ENCODE assay signal across 14 mouse cellular contexts in the genomic region with DNA sequence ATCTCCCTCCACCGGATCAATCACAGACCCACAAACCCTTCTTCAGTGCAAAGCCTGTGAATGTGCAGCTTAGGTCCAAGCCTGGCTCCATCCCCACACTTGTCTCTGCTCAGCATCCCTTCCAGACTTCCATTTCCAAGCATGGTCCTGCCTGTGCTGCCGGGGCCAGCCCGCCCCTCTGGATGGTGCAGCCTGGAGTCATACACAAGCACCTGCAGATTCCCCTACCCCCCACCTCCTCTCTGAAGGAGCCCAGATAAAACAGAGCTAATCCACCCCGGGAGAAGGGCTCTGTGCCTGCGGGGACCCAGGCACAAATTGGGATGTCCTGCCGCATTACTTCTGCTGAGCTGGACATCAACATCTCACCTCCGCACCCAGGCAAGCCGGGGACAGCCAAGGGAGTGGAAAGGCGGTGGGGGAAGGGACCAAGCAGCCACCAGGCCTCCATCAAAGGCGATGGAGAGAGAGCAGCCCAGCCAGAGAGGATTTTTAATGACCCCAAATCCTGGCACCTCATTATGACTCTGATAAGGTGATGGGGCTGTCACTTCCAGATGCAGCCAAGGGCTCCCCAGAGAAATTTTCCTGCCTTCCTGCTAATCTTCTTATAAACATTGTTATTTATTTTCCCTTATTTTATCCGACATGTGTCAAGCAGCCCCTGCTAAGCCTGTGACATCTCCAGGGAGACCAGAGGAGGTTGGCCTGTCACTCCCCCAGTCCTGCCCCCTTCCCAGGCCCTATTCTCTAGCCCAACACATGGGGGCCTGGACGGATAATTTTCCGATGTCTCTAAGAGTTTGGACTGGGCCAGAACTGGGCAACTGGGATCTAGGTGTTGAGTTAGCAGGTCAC.
A peak's percentile ranks its signal among the peaks of the same experiment; 100 is the strongest.
DNase-seq lines count a peak whose midpoint lies in the region; ATAC-seq lines count a peak whose summit lies in the region.
"Had no signal": no experiment of that assay in that cellular context is flagged by ENCODE, and none has a peak within 500 bp of the region (broad histone marks: within the 10 kb centered on the region; RNA-seq: fewer than 3 reads in every experiment).

No protein-coding gene starts in this region.

- peaks cover 64% of the 10 kb centered on the region for H3K4me1 ChIP-seq in heart, embryonic 15.5 days (replicated peaks)
- peaks cover 56% of the 10 kb centered on the region for H3K4me1 ChIP-seq in embryonic facial prominence, embryonic 10.5 days
- H3K4me1 ChIP-seq in hindbrain, embryonic 10.5 days (replicated peaks), result peaks cover 57% of the 10 kb centered on the region
- peaks cover 61% of the 10 kb centered on the region for H3K4me1 ChIP-seq in midbrain, embryonic 12.5 days
- 0 out of 2 replicates have a peak, but pooled peaks cover 4% of the 10 kb centered on the region for H3K4me1 ChIP-seq in intestine, embryonic 15.5 days (replicated peaks)

- 0 out of 2 replicates have a peak overlapping the region, but pooled peaks have one; percentile 29 for H3K27ac ChIP-seq in heart, embryonic 15.5 days
- no peak overlapping the region for H3K27ac ChIP-seq in embryonic facial prominence, embryonic 10.5 days (replicated peaks)
- H3K27ac ChIP-seq in hindbrain, embryonic 10.5 days, result peak overlapping the region; percentile 20; the same call in 1 of the 2 replicates
- peak overlapping the region; percentile 72 for H3K27ac ChIP-seq in midbrain, embryonic 12.5 days (replicated peaks)
- no peak overlapping the region for H3K27ac ChIP-seq in intestine, embryonic 15.5 days
- H3K27ac ChIP-seq: layer of hippocampus, adult 2 months had no signal

- H3K27me3 ChIP-seq in heart, embryonic 15.5 days, result peaks cover 6% of the 10 kb centered on the region; the same call in 1 of the 2 replicates
- H3K27me3 ChIP-seq in embryonic facial prominence, embryonic 10.5 days (replicated peaks; ENCODE audit: low read depth, poor library complexity, severe bottlenecking), result peaks cover 36% of the 10 kb centered on the region
- peaks cover 89% of the 10 kb centered on the region for H3K27me3 ChIP-seq in hindbrain, embryonic 10.5 days (ENCODE audit: insufficient read depth, poor library complexity, severe bottlenecking)
- peaks cover 50% of the 10 kb centered on the region for H3K27me3 ChIP-seq in midbrain, embryonic 12.5 days
- H3K27me3 ChIP-seq in intestine, embryonic 15.5 days (replicated peaks), result peaks cover 4% of the 10 kb centered on the region; the same call in 1 of the 2 replicates

- ATAC-seq in heart, embryonic 15.5 days (replicated peaks; ENCODE audit: insufficient number of reproducible peaks, insufficient read depth, low FRiP score, low read depth), result no peak
- peak; percentile 81 for ATAC-seq in midbrain, embryonic 12.5 days (ENCODE audit: low FRiP score, low read depth)
- ATAC-seq in intestine, embryonic 15.5 days, result no peak

- no peaks in the 10 kb centered on the region for H3K9me3 ChIP-seq in heart, embryonic 15.5 days (replicated peaks)
- no peaks in the 10 kb centered on the region for H3K9me3 ChIP-seq in embryonic facial prominence, embryonic 10.5 days
- H3K9me3 ChIP-seq in hindbrain, embryonic 10.5 days, result no peaks in the 10 kb centered on the region
- no peaks in the 10 kb centered on the region for H3K9me3 ChIP-seq in midbrain, embryonic 12.5 days
- H3K9me3 ChIP-seq in intestine, embryonic 15.5 days, result no peaks in the 10 kb centered on the region

- no peak overlapping the region for H3K9ac ChIP-seq in heart, embryonic 15.5 days
- H3K9ac ChIP-seq in midbrain, embryonic 12.5 days (replicated peaks), result no peak overlapping the region
- no peak overlapping the region for H3K9ac ChIP-seq in intestine, embryonic 15.5 days

- no peak overlapping the region for H3K4me2 ChIP-seq in heart, embryonic 15.5 days
- H3K4me2 ChIP-seq in midbrain, embryonic 12.5 days (replicated peaks), result peak overlapping the region; percentile 4; the same call in 1 of the 2 replicates
- H3K4me2 ChIP-seq in intestine, embryonic 15.5 days (replicated peaks), result no peak overlapping the region

- DNase-seq in heart, adult 11 months, result no peak
- peak; percentile 34 for DNase-seq in embryonic facial prominence, embryonic 10.5 days (ENCODE audit: low spot score)
- DNase-seq in hindbrain, embryonic 10.5 days (ENCODE audit: low spot score), result no peak
- DNase-seq in spleen, postnatal 10 days (ENCODE audit: low spot score in 2 of 2), result no peak
- DNase-seq in cerebellum, adult 9-10 months, result no peak
- DNase-seq: cerebellum, postnatal 36 days; gastrocnemius, postnatal 14 days; kidney, adult 9 months; thymus, postnatal 36 days had no signal

- no peaks in the 10 kb centered on the region for H3K36me3 ChIP-seq in heart, embryonic 15.5 days
- no peaks in the 10 kb centered on the region for H3K36me3 ChIP-seq in embryonic facial prominence, embryonic 10.5 days (replicated peaks)
- no peaks in the 10 kb centered on the region for H3K36me3 ChIP-seq in hindbrain, embryonic 10.5 days
- H3K36me3 ChIP-seq in midbrain, embryonic 12.5 days, result no peaks in the 10 kb centered on the region
- H3K36me3 ChIP-seq in intestine, embryonic 15.5 days, result no peaks in the 10 kb centered on the region

- 29% methylated on average over 13 of the region's 13 CpGs for WGBS in heart, embryonic 15.5 days
- 20% methylated on average over 13 of the region's 13 CpGs for WGBS in embryonic facial prominence, embryonic 10.5 days
- 18% methylated on average over 13 of the region's 13 CpGs for WGBS in hindbrain, embryonic 10.5 days
- WGBS in midbrain, embryonic 12.5 days, result 6% methylated on average over 13 of the region's 13 CpGs
- WGBS in intestine, embryonic 15.5 days, result 28% methylated on average over 13 of the region's 13 CpGs

- H3K4me3 ChIP-seq in heart, embryonic 15.5 days, result no peak overlapping the region
- H3K4me3 ChIP-seq in embryonic facial prominence, embryonic 10.5 days, result no peak overlapping the region
- no peak overlapping the region for H3K4me3 ChIP-seq in hindbrain, embryonic 10.5 days
- no peak overlapping the region for H3K4me3 ChIP-seq in midbrain, embryonic 12.5 days
- H3K4me3 ChIP-seq in intestine, embryonic 15.5 days (replicated peaks), result no peak overlapping the region
- H3K4me3 ChIP-seq: layer of hippocampus, adult 2 months; myocyte had no signal

Comparison
In these comparisons a context has a peak if more than half of its experiments do, and no peak if none do; other contexts are left out.
1. H3K27ac ChIP-seq: peak in heart, embryonic 15.5 days (single experiment), hindbrain, embryonic 10.5 days (single experiment) and midbrain, embryonic 12.5 days (single experiment); none in embryonic facial prominence, embryonic 10.5 days (single experiment) and intestine, embryonic 15.5 days (single experiment).